Mouse (Mus musculus): ENCODE results near the gene Gm20388. TPM values are rescaled to one million over a fixed set of nuclear protein-coding genes. Genes with fewer than 3 reads are reported as not detected.

Gm20388 gene
- polyA plus RNA-seq, 1 experiment from 2014 or later, result 1.7 TPM

DNA sequence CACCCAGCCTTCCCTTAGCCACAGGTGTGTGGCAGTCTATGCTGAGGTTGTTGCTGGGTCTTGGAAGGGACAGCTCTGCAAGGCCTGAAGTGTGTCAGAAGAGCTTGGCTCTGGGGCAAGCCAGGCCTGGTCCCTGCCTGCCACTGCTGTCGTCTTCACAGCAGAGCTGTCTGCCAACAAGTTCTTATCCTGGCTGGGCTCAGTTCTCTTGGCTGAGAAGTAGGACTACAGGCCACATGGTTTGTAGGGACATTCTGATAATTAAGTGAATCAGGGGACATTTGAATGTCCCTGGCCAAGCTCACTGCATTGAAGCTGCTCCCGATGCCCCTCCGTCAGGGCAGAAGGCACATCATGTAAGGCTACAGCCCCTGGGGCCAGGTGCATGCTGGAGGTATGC, 321.2 kb downstream of the Gm20388 start:
- Histone ChIP-seq H3K27me3 (ENCODE audit: insufficient read depth, poor library complexity, severe bottlenecking) (peaks cover 75% of the 10 kb centered on the region), H3K4me3 (peak overlapping the region; percentile 70)

DNA sequence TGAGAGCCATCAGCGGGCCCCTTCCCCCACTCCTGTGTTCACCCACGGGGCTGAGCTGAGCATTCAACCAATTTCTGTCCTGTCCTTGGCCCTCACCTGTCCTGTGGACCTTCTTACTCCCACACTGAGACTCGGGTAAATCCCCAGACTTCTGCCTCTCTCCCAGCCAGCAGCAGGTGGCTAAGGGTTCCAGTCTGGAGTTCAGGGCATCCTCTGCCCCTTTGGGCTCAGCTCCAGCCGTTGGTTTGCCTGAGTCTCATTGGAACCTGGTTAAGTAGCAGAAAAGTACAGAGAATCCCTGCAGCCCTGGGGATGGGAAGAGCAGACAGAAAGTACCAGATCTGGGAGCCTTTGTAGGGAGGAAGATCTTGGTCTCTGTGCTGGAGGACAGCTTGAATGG, 321.8 kb downstream of the Gm20388 start:
- no peak for DNase-seq (ENCODE audit: low spot score)
- Histone ChIP-seq H3K4me1 (replicated peaks) (peaks cover 77% of the 10 kb centered on the region), H3K36me3 (peaks cover 27% of the 10 kb centered on the region), H3K4me3 (peak overlapping the region; percentile 70), H3K27ac (peak overlapping the region; percentile 46; the same call in 1 of the 2 replicates), H3K27me3 (ENCODE audit: insufficient read depth, poor library complexity, severe bottlenecking) (peaks cover 71% of the 10 kb centered on the region), H3K9me3 (no peaks in the 10 kb centered on the region)
- 62% methylated on average over 4 of the region's 4 CpGs for WGBS

More for the DNA sequence above, 321.2 kb downstream of the Gm20388 start:
- Histone ChIP-seq H3K4me1 (replicated peaks) (peaks cover 82% of the 10 kb centered on the region), H3K27ac (peak overlapping the region; percentile 40; the same call in 1 of the 2 replicates), H3K36me3 (peaks cover 24% of the 10 kb centered on the region), H3K9me3 (no peaks in the 10 kb centered on the region)
- 80% methylated on average over 3 of the region's 3 CpGs for WGBS
- DNase-seq (ENCODE audit: low spot score), result no peak

DNA sequence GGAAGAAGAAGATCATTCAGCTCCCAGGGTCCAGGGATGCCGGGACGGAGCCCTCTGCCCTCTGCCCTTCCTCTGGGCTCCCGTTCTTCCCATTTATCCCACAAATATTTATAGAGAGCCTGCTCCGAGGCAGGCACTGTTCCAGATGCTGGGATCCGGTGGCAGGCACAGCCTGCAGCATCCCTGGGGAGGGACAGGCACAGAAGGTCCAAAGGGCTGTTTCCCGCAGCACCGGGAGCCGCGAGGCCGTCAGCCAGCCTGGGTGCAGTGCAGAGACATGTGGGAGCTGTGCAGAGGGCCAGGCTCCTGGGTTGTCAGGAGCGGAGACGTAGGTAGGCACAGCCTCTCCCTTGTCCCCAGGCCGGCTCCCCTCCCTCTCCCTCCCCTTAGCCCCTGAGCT, 322.3 kb downstream of the Gm20388 start:
- WGBS, result 35% methylated on average over 13 of the region's 13 CpGs
- DNase-seq (ENCODE audit: low spot score), result no peak
- H3K27me3 ChIP-seq (ENCODE audit: insufficient read depth, poor library complexity, severe bottlenecking), result peaks cover 66% of the 10 kb centered on the region
- peaks cover 33% of the 10 kb centered on the region for H3K36me3 ChIP-seq
- H3K27ac ChIP-seq, result peak overlapping the region; percentile 46
- peak overlapping the region; percentile 70 for H3K4me3 ChIP-seq
- peaks cover 72% of the 10 kb centered on the region for H3K4me1 ChIP-seq (replicated peaks)
- peaks cover 2% of the 10 kb centered on the region; the same call in 1 of the 2 replicates for H3K9me3 ChIP-seq

DNA sequence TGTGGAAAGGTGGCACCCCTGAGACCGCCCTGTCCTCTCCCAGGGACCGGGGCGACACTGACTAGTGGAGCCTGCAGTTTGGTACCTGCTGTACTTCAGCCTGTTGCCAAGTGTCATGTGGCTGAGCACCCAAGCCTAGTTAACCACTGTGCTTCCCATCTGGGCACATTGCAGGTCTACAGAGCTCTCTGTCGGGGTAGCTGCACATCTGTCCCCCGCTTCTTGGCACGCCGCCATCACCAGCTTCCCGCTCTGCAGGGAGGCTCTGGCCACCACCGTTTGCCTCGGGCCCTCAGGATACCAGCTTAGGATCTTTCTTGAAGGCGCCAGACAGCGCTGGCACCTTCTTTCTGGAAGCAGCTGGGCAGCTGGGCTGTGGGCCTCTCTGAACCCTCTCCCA, 323.8 kb downstream of the Gm20388 start:
- no peak overlapping the region for H3K4me3 ChIP-seq
- DNase-seq (ENCODE audit: low spot score), result no peak
- H3K4me1 ChIP-seq (replicated peaks), result peaks cover 60% of the 10 kb centered on the region
- H3K27me3 ChIP-seq (ENCODE audit: insufficient read depth, poor library complexity, severe bottlenecking), result peaks cover 56% of the 10 kb centered on the region
- WGBS, result 77% methylated on average over 12 of the region's 12 CpGs
- peaks cover 10% of the 10 kb centered on the region; the same call in 1 of the 2 replicates for H3K9me3 ChIP-seq
- 0 out of 2 replicates have a peak overlapping the region, but pooled peaks have one; percentile 16 for H3K27ac ChIP-seq
- H3K36me3 ChIP-seq, result peaks cover 44% of the 10 kb centered on the region

DNA sequence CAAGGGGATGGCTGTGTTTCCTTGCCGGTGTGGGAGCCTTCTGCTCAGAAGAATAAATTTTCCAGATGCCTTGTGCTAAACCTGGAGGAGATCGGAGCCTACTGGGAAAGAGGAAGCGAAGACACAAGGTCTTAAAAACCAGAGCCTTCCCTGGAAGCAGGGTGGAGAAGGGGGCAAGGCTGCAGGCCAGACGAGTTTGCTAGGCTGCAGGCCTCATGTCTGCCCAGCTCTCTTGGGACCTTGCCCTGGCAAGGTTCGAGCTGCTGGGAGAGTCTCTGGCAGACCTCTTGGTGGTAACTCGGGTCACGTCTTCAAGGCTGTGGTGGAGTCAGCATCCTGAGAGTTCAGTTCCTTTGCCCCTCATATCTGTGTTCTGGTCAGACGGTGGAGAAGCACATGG, 324.2 kb downstream of the Gm20388 start:
- Histone ChIP-seq H3K4me3 (no peak overlapping the region), H3K4me1 (replicated peaks) (peaks cover 56% of the 10 kb centered on the region), H3K27ac (0 out of 2 replicates have a peak overlapping the region, but pooled peaks have one; percentile 16), H3K9me3 (peaks cover 10% of the 10 kb centered on the region; the same call in 1 of the 2 replicates), H3K27me3 (ENCODE audit: insufficient read depth, poor library complexity, severe bottlenecking) (peaks cover 52% of the 10 kb centered on the region), H3K36me3 (peaks cover 44% of the 10 kb centered on the region)
- no peak for DNase-seq (ENCODE audit: low spot score)
- WGBS, result 81% methylated on average over 8 of the region's 8 CpGs

DNA sequence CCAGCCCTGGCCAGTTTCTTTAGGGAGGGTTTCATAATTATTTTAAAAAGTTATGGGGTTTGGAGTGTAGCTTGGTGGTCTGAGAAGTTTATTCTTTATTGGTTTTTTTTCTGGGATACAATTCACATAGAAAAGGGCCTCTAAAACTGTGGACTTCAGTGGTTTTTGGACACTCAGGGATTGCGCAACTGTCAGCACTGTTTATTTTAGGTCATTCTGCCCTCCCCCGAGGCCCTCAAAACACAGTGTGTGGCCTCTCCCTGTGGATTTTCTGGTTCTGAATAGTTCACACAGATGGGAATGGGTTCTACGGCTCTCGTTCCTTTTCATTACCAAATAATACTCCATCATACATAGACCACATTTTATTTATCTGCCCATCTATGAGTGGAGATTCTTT, 332.6 kb downstream of the Gm20388 start:
- peaks cover 10% of the 10 kb centered on the region; the same call in 1 of the 2 replicates for H3K9me3 ChIP-seq
- H3K4me3 ChIP-seq, result no peak overlapping the region
- H3K36me3 ChIP-seq, result peaks cover 36% of the 10 kb centered on the region
- no peaks in the 10 kb centered on the region for H3K27me3 ChIP-seq (ENCODE audit: insufficient read depth, poor library complexity, severe bottlenecking)
- no peak overlapping the region for H3K27ac ChIP-seq
- WGBS, result 97% methylated on average over 4 of the region's 4 CpGs
- DNase-seq (ENCODE audit: low spot score), result no peak
- no peaks in the 10 kb centered on the region for H3K4me1 ChIP-seq (replicated peaks)

DNA sequence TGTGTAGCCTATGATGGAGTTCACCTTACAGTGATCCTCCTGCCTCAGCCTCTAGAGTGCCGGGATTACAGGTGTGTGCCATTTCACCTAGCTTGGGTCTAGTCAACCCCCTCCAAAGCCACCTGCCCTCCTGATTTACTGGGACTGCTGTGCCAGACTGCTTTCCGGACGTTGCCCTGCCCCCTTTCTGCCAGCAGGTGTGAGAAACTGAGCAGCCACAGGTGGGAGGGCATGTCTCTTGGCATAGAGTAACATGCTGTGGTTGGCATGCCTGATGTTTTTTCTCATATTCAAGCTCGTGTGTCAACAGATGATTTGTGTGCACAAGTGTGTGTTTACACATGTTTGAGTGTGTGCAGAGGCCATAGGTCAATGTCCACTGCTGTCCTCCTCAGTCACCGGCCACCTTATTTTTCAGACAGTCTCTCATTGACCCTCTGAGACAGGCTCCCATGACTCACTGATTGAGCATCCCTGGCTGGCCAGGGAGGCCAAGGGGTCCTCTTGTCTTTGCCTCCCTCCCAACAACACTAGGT, 333.3 kb downstream of the Gm20388 start:
- H3K27me3 ChIP-seq (ENCODE audit: insufficient read depth, poor library complexity, severe bottlenecking), result no peaks in the 10 kb centered on the region
- H3K4me1 ChIP-seq (replicated peaks), result no peaks in the 10 kb centered on the region
- no peak overlapping the region for H3K27ac ChIP-seq
- no peak for DNase-seq (ENCODE audit: low spot score)
- H3K4me3 ChIP-seq, result no peak overlapping the region
- peaks cover 5% of the 10 kb centered on the region; the same call in 1 of the 2 replicates for H3K9me3 ChIP-seq
- 96% methylated on average over 5 of the region's 5 CpGs for WGBS
- peaks cover 28% of the 10 kb centered on the region for H3K36me3 ChIP-seq

DNA sequence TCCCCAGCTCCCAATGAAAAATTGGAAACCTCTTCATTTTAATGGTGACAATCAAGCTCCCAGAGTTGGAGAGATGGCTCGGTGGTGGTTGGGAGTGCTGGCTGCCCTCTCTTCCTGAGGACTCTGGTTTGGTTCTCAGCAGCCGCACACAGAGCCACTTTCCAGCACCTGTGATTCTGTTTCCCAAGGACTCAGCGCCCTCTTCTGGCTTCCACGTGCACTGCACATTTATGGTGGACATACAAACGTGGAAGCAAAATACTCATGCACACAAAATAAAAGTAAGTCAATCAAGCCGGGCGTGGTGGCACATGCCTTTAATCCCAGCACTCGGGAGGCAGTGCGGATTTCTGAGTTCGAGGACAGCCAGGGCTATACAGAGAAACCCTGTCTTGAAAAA, 333.9 kb downstream of the Gm20388 start:
- WGBS, result 89% methylated on average over 10 of the region's 10 CpGs
- DNase-seq (ENCODE audit: low spot score), result no peak
- no peaks in the 10 kb centered on the region for H3K27me3 ChIP-seq (ENCODE audit: insufficient read depth, poor library complexity, severe bottlenecking)
- H3K9me3 ChIP-seq, result peaks cover 5% of the 10 kb centered on the region; the same call in 1 of the 2 replicates
- peaks cover 28% of the 10 kb centered on the region for H3K36me3 ChIP-seq
- no peak overlapping the region for H3K27ac ChIP-seq
- no peak overlapping the region for H3K4me3 ChIP-seq
- peaks cover 3% of the 10 kb centered on the region for H3K4me1 ChIP-seq (replicated peaks)

DNA sequence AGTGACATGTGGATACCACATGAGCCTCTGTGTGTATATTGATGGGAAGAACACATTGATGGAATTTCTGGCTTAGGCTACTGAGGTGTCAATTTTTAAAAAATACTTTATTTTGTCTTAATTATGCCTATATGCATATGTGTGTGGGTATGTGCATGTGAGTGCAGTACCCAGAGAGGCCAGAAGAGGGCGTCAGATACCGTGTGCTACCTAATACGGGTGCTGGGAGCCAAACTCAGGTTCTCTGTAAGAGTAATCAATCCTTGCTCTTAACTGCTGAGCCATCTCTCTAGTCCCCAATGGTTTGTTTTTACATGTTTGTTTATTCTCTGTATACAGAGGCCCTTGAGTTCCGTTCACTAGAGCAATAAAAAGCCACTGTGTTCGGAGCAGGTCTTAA, 337.0 kb downstream of the Gm20388 start:
- DNase-seq (ENCODE audit: low spot score), result no peak
- Histone ChIP-seq H3K27ac (no peak overlapping the region), H3K4me1 (replicated peaks) (peaks cover 30% of the 10 kb centered on the region), H3K4me3 (no peak overlapping the region), H3K36me3 (peaks cover 19% of the 10 kb centered on the region), H3K9me3 (peaks cover 5% of the 10 kb centered on the region; the same call in 1 of the 2 replicates), H3K27me3 (ENCODE audit: insufficient read depth, poor library complexity, severe bottlenecking) (no peaks in the 10 kb centered on the region; the same call in 1 of the 2 replicates)
- 77% methylated on average over 5 of the region's 5 CpGs for WGBS

DNA sequence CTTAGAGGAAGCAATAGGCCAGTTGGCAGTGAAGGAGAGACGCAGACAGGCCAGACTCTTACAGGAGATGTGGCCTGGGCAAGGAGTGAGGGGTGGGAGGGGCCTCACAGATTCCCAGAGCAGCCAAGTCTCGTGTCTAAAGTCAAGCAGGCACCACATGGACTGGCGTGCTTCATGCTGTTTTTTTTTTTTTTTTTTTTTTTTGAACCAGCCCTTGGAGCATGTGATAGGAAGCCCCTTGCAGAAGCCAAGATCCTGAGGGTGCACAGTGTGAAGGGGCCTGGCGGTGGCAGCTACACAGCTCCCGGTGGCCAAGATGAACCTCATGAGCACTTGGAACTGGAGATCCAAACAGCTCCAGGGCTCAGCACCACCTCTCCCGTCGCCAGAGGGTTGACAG, 337.4 kb downstream of the Gm20388 start:
- DNase-seq (ENCODE audit: low spot score), result no peak
- Histone ChIP-seq H3K36me3 (peaks cover 19% of the 10 kb centered on the region), H3K27me3 (ENCODE audit: insufficient read depth, poor library complexity, severe bottlenecking) (no peaks in the 10 kb centered on the region; the same call in 1 of the 2 replicates), H3K9me3 (peaks cover 5% of the 10 kb centered on the region; the same call in 1 of the 2 replicates), H3K4me3 (no peak overlapping the region), H3K27ac (no peak overlapping the region), H3K4me1 (replicated peaks) (peaks cover 34% of the 10 kb centered on the region)
- WGBS, result 84% methylated on average over 7 of the region's 7 CpGs

DNA sequence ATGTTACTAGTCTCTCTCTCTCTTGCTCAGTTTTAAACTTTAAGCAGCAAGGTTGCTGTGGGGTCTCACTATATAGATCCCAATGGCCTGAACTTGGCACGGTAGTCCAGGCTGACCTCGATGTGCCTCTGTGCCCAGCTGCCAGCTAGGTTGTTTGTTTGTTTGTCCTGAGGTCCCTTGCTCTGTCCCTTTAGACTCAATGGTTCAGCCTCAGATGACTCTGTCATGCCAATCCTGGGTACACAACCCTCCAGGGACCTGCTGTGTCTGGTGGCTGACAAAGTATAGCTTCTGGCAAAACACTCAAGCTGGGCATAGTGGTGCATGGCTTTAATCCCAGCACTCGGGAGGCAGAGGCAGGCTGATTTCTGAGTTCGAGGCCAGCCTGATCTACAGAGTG, 337.8 kb downstream of the Gm20388 start:
- no peak for DNase-seq (ENCODE audit: low spot score)
- 92% methylated on average over 4 of the region's 4 CpGs for WGBS
- Histone ChIP-seq H3K27ac (no peak overlapping the region), H3K36me3 (peaks cover 18% of the 10 kb centered on the region), H3K27me3 (ENCODE audit: insufficient read depth, poor library complexity, severe bottlenecking) (no peaks in the 10 kb centered on the region; the same call in 1 of the 2 replicates), H3K4me1 (replicated peaks) (peaks cover 34% of the 10 kb centered on the region), H3K9me3 (peaks cover 5% of the 10 kb centered on the region; the same call in 1 of the 2 replicates), H3K4me3 (no peak overlapping the region)

DNA sequence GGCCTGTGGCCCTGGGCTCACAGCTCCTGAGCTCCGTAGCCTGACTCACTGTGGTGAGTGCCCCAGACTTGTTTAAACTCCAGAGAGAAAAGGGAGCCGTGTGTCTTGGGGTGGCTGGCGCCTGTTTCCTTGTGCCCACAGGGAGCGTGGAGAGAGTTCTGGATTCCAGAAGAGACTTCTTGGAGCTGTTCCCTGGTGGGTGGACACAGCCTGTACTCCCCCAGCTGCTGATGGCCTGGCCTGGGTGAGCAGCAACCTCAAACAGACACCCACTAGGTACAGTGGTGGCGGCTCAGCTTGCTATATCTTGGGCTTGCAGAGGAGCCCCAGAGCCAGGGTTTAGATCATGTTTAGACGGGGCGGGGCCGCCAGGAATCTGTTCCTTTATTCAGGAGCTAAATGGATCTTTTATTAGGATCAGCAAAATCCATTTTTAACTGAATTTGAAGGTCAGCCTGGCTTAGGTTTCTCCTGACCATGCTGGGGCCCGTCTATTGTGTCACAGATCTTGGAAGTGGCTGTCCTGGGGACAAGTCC, 339.2 kb downstream of the Gm20388 start:
- Histone ChIP-seq H3K27ac (peak overlapping the region; percentile 9; the same call in 1 of the 2 replicates), H3K36me3 (0 out of 2 replicates have a peak, but pooled peaks cover 5% of the 10 kb centered on the region), H3K9me3 (no peaks in the 10 kb centered on the region), H3K4me3 (no peak overlapping the region), H3K4me1 (replicated peaks) (peaks cover 48% of the 10 kb centered on the region), H3K27me3 (ENCODE audit: insufficient read depth, poor library complexity, severe bottlenecking) (no peaks in the 10 kb centered on the region; the same call in 1 of the 2 replicates)
- no peak for DNase-seq (ENCODE audit: low spot score)
- WGBS, result 85% methylated on average over 9 of the region's 9 CpGs

DNA sequence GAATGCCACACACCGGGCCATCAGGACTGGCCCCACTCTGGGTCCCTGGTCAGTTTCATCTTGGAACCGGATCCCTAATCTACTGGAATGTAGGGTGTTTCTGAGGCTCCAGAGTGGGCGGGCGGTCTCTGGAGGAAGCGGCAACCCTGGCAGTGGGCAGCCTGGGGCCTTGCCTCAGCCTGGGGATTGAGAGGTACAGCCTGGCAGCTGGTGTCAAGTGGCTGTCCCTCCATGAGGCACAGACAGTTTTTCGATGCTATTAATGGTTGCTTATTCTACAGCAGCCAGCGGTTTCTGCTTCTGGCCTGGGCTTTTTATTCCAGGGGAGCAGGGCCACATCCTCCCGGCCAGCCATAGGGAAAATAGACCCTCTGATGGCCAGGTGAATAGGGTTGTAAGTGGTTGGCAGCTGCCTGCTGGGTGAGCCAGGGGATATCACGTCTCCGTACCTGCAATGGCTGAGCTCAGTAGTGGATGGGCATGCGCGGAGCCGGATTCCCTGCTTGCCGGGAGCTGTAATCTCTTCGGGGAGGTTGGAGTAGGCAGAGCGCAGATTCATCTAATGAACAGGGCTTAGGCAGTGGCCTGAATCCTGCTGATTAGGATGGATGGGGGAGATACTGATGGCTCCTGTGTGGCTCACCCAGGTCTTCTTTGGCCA, 340.2 kb downstream of the Gm20388 start:
- Histone ChIP-seq H3K4me3 (no peak overlapping the region), H3K27me3 (ENCODE audit: insufficient read depth, poor library complexity, severe bottlenecking) (no peaks in the 10 kb centered on the region; the same call in 1 of the 2 replicates), H3K27ac (peak overlapping the region; percentile 69), H3K9me3 (no peaks in the 10 kb centered on the region), H3K4me1 (replicated peaks) (peaks cover 58% of the 10 kb centered on the region), H3K36me3 (0 out of 2 replicates have a peak, but pooled peaks cover 5% of the 10 kb centered on the region)
- WGBS, result 79% methylated on average over 16 of the region's 16 CpGs
- DNase-seq (ENCODE audit: low spot score), result no peak

All from hindbrain, embryonic 10.5 days (tissue).